Mouse (Mus musculus): ENCODE measurements around the gene Pikfyve.

DNA sequence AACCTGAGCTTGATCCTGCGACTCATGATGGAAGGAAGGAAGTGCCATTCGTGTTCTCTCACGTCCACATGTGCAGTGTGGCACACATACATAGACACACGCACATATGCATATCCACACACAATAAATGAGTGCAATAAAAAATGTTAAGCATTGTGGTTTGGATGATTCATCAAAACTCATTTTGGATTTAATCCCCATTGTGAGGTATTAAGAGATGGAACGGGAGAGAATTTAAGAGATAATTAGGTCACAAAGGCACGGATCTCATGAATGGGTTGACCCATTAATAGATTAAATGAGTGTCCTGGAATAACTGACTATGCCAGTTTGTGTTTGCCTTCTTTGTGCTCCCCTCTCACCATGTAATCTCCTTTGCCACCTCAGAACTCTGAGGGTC lies 95.3 kb downstream of the Pikfyve start, which contains the start of gene Pth2r:
- TF ChIP-seq POLR2A (IDR thresholded peaks at IDR 0.05; ENCODE audit: borderline replicate concordance, extremely low read depth, low read depth, low read length) (no peak), CTCF (IDR thresholded peaks at IDR 0.05; ENCODE audit: insufficient read depth, low read length) (no peak)

Data from lung, adult 2 months (tissue).